Mouse (Mus musculus) myocyte (in vitro differentiated cells): ENCODE measurements around the gene 4930451I11Rik. TPM values are rescaled to one million over a fixed set of nuclear protein-coding genes. Genes with fewer than 3 reads are reported as not detected.

Experiments
- H3K27me3 ChIP-seq: one replicate; pipeline ENCODE4 v1.6.1; 2011; ENCODE audit not compliant: control insufficient read depth, insufficient read depth, insufficient read length
- H3K36me3 ChIP-seq: one replicate; pipeline ENCODE4 v1.6.1; 2011; ENCODE audit not compliant: control insufficient read depth, insufficient read depth
- H3K4me2 ChIP-seq: one replicate; pipeline ENCODE4 v1.6.1; 2011; ENCODE audit warnings: low read depth, control low read depth
- H3K4me3 ChIP-seq: one replicate; pipeline ENCODE4 v1.5.1; 2011; ENCODE audit warnings: mild to moderate bottlenecking, control low read depth, moderate library complexity
- H3K79me2 ChIP-seq: one replicate; pipeline ENCODE4 v1.6.1; 2011; ENCODE audit not compliant: control insufficient read depth, insufficient read depth
- H3ac ChIP-seq: one replicate; pipeline ENCODE4 v1.6.1; 2011; ENCODE audit not compliant: control insufficient read depth, insufficient read length
- CEBPB ChIP-seq: IDR thresholded peaks from 2 replicates; pipeline ENCODE4 v1.6.1; 2011; ENCODE audit warnings: mild to moderate bottlenecking, moderate library complexity; ENCODE audit not compliant: poor library complexity, insufficient read depth, severe bottlenecking
- E2F4 ChIP-seq: IDR thresholded peaks from one replicate; pipeline ENCODE4 v1.6.1; 2011; ENCODE audit warnings: mild to moderate bottlenecking, control low read depth, moderate library complexity; ENCODE audit not compliant: insufficient read depth
- MAX ChIP-seq: IDR thresholded peaks from one replicate; pipeline ENCODE4 v1.6.1; 2011; ENCODE audit warnings: low read depth, mild to moderate bottlenecking, control low read depth
- MYOD1 ChIP-seq, 3 experiments: IDR thresholded peaks; one replicate each; pipeline ENCODE4 v1.6.1; 2011; ENCODE audit warnings: control low read depth in 2 of 3, low read depth in 2 of 3, mild to moderate bottlenecking in 2 of 3, moderate library complexity in 1 of 3; ENCODE audit not compliant: insufficient read length in 2 of 3, control insufficient read depth in 1 of 3
- MYOG ChIP-seq, 3 experiments: IDR thresholded peaks; one replicate each; pipeline ENCODE4 v1.6.1; 2011; ENCODE audit warnings: control low read depth in 2 of 3, low read depth in 2 of 3, mild to moderate bottlenecking in 2 of 3; ENCODE audit not compliant: insufficient read length in 2 of 3, control insufficient read depth in 1 of 3, insufficient read depth in 1 of 3
- POLR2A ChIP-seq: IDR thresholded peaks from one replicate; pipeline ENCODE4 v1.6.1; 2011; ENCODE audit warnings: low read depth, mild to moderate bottlenecking, control low read depth, moderate library complexity; ENCODE audit not compliant: insufficient read length
- POLR2AphosphoS2 ChIP-seq: IDR thresholded peaks from one replicate; pipeline ENCODE4 v1.6.1; 2011; ENCODE audit warnings: low read depth, control low read depth; ENCODE audit not compliant: insufficient read length
- REST ChIP-seq: IDR thresholded peaks from one replicate; pipeline ENCODE4 v1.6.1; 2011; ENCODE audit warnings: mild to moderate bottlenecking, control low read depth, moderate library complexity; ENCODE audit not compliant: insufficient read depth, insufficient read length
- SRF ChIP-seq: IDR thresholded peaks from one replicate; pipeline ENCODE4 v1.6.1; 2011; ENCODE audit warnings: low read depth; ENCODE audit not compliant: control insufficient read depth, insufficient read length
- TCF12 ChIP-seq: IDR thresholded peaks from one replicate; pipeline ENCODE4 v1.6.1; 2011; ENCODE audit warnings: mild to moderate bottlenecking, control low read depth; ENCODE audit not compliant: poor library complexity, insufficient read depth, severe bottlenecking
- TCF3 ChIP-seq: IDR thresholded peaks from one replicate; pipeline ENCODE4 v1.6.1; 2011; ENCODE audit warnings: low read depth, control low read depth; ENCODE audit not compliant: insufficient read length
- USF1 ChIP-seq: IDR thresholded peaks from one replicate; pipeline ENCODE4 v1.6.1; 2011; ENCODE audit warnings: low read depth, mild to moderate bottlenecking, control low read depth, moderate library complexity
- polyA plus RNA-seq: library from polyadenylated mRNA; unstranded; fragments of >200 nt; fragmentation: generic; extraction: Trizol; gene quantifications from one replicate; pipeline ENCODE4 v1.2.1, GENCODE M21; 2012; ENCODE audit warnings: missing spikeins

Gene 4930451I11Rik
- polyA plus RNA-seq, 1 experiment = not detected

GRCm38 (mm10) chr7:126847116-126847420 lies 15.6 kb upstream of the 4930451I11Rik start, which contains the start of gene Doc2a:
TSS of gene Doc2a (plus strand) at chr7:126847416.
- Histone ChIP-seq H3K27me3 (peaks cover 43% of the 10 kb centered on the region), H3K4me3 (no peak within 1 kb of the TSS), H3ac (no peak within 1 kb of the TSS), H3K4me2 (no peak within 1 kb of the TSS), H3K79me2 (no peaks in the 10 kb centered on the region), H3K36me3 (no peaks in the 10 kb centered on the region)
- TF ChIP-seq MAX (no peak), POLR2AphosphoS2 (no peak), SRF (no peak)

GRCm38 (mm10) chr7:126845516-126845915 lies 14.1 kb upstream of the 4930451I11Rik start:
- TF ChIP-seq REST = no peak
- TF ChIP-seq CEBPB = no peak
- no peak for TF ChIP-seq E2F4
- TF ChIP-seq TCF12 = no peak
- TF ChIP-seq USF1 = no peak
- no peak for TF ChIP-seq POLR2AphosphoS2
- no peak for TF ChIP-seq MYOD1 (IDR thresholded peaks at IDR 0.05; ENCODE audit: control insufficient read depth in 1 of 3, insufficient read length in 2 of 3, low read depth in 2 of 3)
- no peak for TF ChIP-seq MAX
- no peak for TF ChIP-seq POLR2A
- Histone ChIP-seq H3K27me3 (peaks cover 49% of the 10 kb centered on the region), H3ac (no peak overlapping the region), H3K4me3 (no peak overlapping the region), H3K36me3 (no peaks in the 10 kb centered on the region), H3K4me2 (no peak overlapping the region), H3K79me2 (no peaks in the 10 kb centered on the region)

- H3K36me3 ChIP-seq = no peaks in the 10 kb centered on the region
- no peak for TF ChIP-seq TCF12
- TF ChIP-seq MYOG (IDR thresholded peaks at IDR 0.05; ENCODE audit: control insufficient read depth in 1 of 3, insufficient read depth in 1 of 3, insufficient read length in 2 of 3, low read depth in 2 of 3) = no peak
- no peak for TF ChIP-seq POLR2A
- TF ChIP-seq E2F4 = no peak
- TF ChIP-seq SRF = no peak
- TF ChIP-seq REST = no peak
- no peak for TF ChIP-seq POLR2AphosphoS2
- no peak for TF ChIP-seq USF1
- TF ChIP-seq MYOD1 (IDR thresholded peaks at IDR 0.05; ENCODE audit: control insufficient read depth in 1 of 3, insufficient read length in 2 of 3, low read depth in 2 of 3) = no peak
- no peak for TF ChIP-seq TCF3
- no peak for TF ChIP-seq MAX
- TF ChIP-seq CEBPB = no peak
- H3K4me2 ChIP-seq = no peak overlapping the region
- no peaks in the 10 kb centered on the region for H3K79me2 ChIP-seq
- H3K27me3 ChIP-seq = peaks cover 41% of the 10 kb centered on the region
- H3ac ChIP-seq = no peak overlapping the region
- H3K4me3 ChIP-seq = no peak overlapping the region
Measured at GRCm38 (mm10) chr7:126843276-126843675, 11.8 kb upstream of the 4930451I11Rik start.

GRCm38 (mm10) chr7:126833294-126833693 lies 1.9 kb upstream of the 4930451I11Rik start:
- no peak overlapping the region for H3K4me2 ChIP-seq
- H3K79me2 ChIP-seq = no peaks in the 10 kb centered on the region
- H3K36me3 ChIP-seq = no peaks in the 10 kb centered on the region
- TF ChIP-seq MYOG (IDR thresholded peaks at IDR 0.05; ENCODE audit: control insufficient read depth in 1 of 3, insufficient read depth in 1 of 3, insufficient read length in 2 of 3, low read depth in 2 of 3) (no peak), MYOD1 (IDR thresholded peaks at IDR 0.05; ENCODE audit: control insufficient read depth in 1 of 3, insufficient read length in 2 of 3, low read depth in 2 of 3) (peak in 1 of 3 experiments; percentile 36)
- no peak overlapping the region for H3ac ChIP-seq
- H3K27me3 ChIP-seq = peaks cover 63% of the 10 kb centered on the region
- H3K4me3 ChIP-seq = no peak overlapping the region

- Histone ChIP-seq H3K36me3 (no peaks in the 10 kb centered on the region), H3K4me3 (no peak overlapping the region), H3K4me2 (no peak overlapping the region), H3K79me2 (no peaks in the 10 kb centered on the region), H3K27me3 (peaks cover 70% of the 10 kb centered on the region), H3ac (no peak overlapping the region)
- TF ChIP-seq REST (no peak), TCF3 (no peak), USF1 (no peak), SRF (no peak), E2F4 (no peak), MYOD1 (IDR thresholded peaks at IDR 0.05; ENCODE audit: control insufficient read depth in 1 of 3, insufficient read length in 2 of 3, low read depth in 2 of 3) (no peak)
Measured at GRCm38 (mm10) chr7:126832036-126832598, 678 bp upstream of the 4930451I11Rik start.

GRCm38 (mm10) chr7:126825952-126826351 lies 5.5 kb downstream of the 4930451I11Rik start:
- H3K36me3 ChIP-seq = no peaks in the 10 kb centered on the region
- TF ChIP-seq TCF12 (no peak), CEBPB (no peak), POLR2AphosphoS2 (no peak), REST (no peak), USF1 (no peak), E2F4 (no peak), MAX (no peak), TCF3 (no peak), POLR2A (no peak), MYOG (IDR thresholded peaks at IDR 0.05; ENCODE audit: control insufficient read depth in 1 of 3, insufficient read depth in 1 of 3, insufficient read length in 2 of 3, low read depth in 2 of 3) (no peak), MYOD1 (IDR thresholded peaks at IDR 0.05; ENCODE audit: control insufficient read depth in 1 of 3, insufficient read length in 2 of 3, low read depth in 2 of 3) (no peak), SRF (no peak)

More at GRCm38 (mm10) chr7:126825952-126826351, 5.5 kb downstream of the 4930451I11Rik start:
- H3K4me3 ChIP-seq = no peak overlapping the region
- H3K79me2 ChIP-seq = no peaks in the 10 kb centered on the region
- H3ac ChIP-seq = no peak overlapping the region
- no peak overlapping the region for H3K4me2 ChIP-seq
- peaks cover 77% of the 10 kb centered on the region for H3K27me3 ChIP-seq
